Mouse (Mus musculus) midbrain, embryonic 10.5 days (tissue): ENCODE measurements around the gene Hmgcs1. TPM values are rescaled to one million over a fixed set of nuclear protein-coding genes. Genes with fewer than 3 reads are reported as not detected.

ENCODE experiments used
- DNase-seq: peaks from one replicate; pipeline ENCODE4 v3.0.0-alpha.2; 2017; ENCODE audit warnings: low spot score
- H3K27ac ChIP-seq: fragments of 300-500 bp; sonication (generic); replicated peaks from 2 replicates; pipeline ENCODE4 v1.5.1; 2016; ENCODE audit warnings: mild to moderate bottlenecking
- H3K27me3 ChIP-seq: fragments of 300-500 bp; sonication (generic); 2 replicates; pipeline ENCODE4 v1.6.1; 2016; ENCODE audit warnings: low read depth, mild to moderate bottlenecking; ENCODE audit not compliant: poor library complexity, severe bottlenecking
- H3K36me3 ChIP-seq: fragments of 300-500 bp; sonication (generic); 2 replicates; pipeline ENCODE4 v1.6.1; 2016; ENCODE audit warnings: mild to moderate bottlenecking, moderate library complexity
- H3K4me1 ChIP-seq: fragments of 300-500 bp; sonication (generic); 2 replicates; pipeline ENCODE4 v1.6.1; 2016
- H3K4me3 ChIP-seq: fragments of 300-500 bp; sonication (generic); 2 replicates; pipeline ENCODE4 v1.5.1; 2016; ENCODE audit warnings: mild to moderate bottlenecking, moderate library complexity
- H3K9me3 ChIP-seq: fragments of 300-500 bp; sonication (generic); replicated peaks from 2 replicates; pipeline ENCODE4 v1.6.1; 2016; ENCODE audit warnings: mild to moderate bottlenecking
- whole genome bisulfite sequencing: fragments of 180-500 bp; shearing (Covaris S2); methylation state at CpG from one replicate; pipeline ENCODE4 v1.1.7; 2016; 5-methylcytosine and 5-hydroxymethylcytosine counted together
- polyA plus RNA-seq: library from polyadenylated mRNA; unstranded; fragments of >200 nt; fragmentation: Nextera tagmentation; extraction: Ambion mirVana; gene quantifications from 2 replicates; pipeline ENCODE4 v1.2.1, GENCODE M21; 2016

Hmgcs1 gene
- polyA plus RNA-seq, 1 experiment from 2014 or later: 404 TPM

DNA sequence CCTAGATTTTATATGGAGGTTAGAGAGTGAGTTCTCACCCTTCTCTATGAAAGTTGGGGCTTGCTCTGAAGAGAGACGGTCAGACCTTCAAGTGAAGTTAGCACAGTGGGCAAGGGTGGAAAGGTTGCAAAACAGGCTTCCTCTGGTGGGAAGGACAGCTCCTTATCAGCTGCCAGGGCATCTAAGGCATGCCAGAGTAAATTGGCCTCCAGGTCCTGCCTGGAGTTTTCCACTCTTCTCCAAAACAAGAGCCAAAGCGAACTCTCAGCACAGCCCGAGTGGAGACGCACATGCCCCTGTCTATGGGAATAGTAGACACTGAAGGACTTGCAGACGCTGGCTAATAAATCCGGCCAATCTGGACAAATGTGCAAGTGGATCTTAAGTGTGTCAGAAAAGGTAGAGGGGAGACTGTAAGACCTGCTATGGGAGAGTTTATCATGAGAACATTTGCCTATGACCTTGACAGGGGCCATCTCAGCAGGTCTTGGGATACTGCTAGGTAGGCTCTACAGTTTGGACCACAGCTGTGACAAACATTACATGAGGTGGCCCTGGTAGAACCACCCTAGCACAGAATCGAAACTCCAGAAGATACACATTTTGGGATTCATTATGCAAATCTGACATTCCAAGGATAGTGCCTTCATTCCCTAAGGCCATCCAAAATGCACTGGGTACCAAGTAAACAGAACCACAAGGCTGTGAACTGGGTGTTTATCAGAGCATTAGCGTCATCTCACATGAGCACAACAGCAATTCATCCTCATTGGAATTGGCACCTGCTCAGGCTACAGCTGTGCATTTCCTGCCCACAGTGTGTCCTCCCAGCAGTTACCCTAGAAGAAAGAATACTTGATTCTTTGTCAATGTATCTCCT, 19.4 kb downstream of the Hmgcs1 start:
- DNase-seq: no peak
- no peak overlapping the region for H3K4me3 ChIP-seq
- no peak overlapping the region for H3K27ac ChIP-seq
- no peaks in the 10 kb centered on the region for H3K9me3 ChIP-seq
- 95% methylated on average over 8 of the region's 8 CpGs for WGBS
- H3K36me3 ChIP-seq: peaks cover 83% of the 10 kb centered on the region
- no peaks in the 10 kb centered on the region for H3K4me1 ChIP-seq
- H3K27me3 ChIP-seq: no peaks in the 10 kb centered on the region

- H3K36me3 ChIP-seq: peaks cover 77% of the 10 kb centered on the region
- H3K4me3 ChIP-seq: no peak overlapping the region
- WGBS: 90% methylated on average over 10 of the region's 10 CpGs
- H3K4me1 ChIP-seq: no peaks in the 10 kb centered on the region
- H3K27me3 ChIP-seq: no peaks in the 10 kb centered on the region
- DNase-seq: no peak
- H3K27ac ChIP-seq: no peak overlapping the region
- H3K9me3 ChIP-seq: no peaks in the 10 kb centered on the region
These were observed 20.1 kb downstream of the Hmgcs1 start for GRCm38 (mm10) chr13:119710268-119710610.

GRCm38 (mm10) chr13:119712463-119712862, 22.3 kb downstream of the Hmgcs1 start:
- peaks cover 58% of the 10 kb centered on the region for H3K36me3 ChIP-seq
- no peak for DNase-seq
- no peak overlapping the region for H3K27ac ChIP-seq
- 94% methylated on average over 11 of the region's 11 CpGs for WGBS
- no peaks in the 10 kb centered on the region for H3K27me3 ChIP-seq
- no peaks in the 10 kb centered on the region for H3K4me1 ChIP-seq
- H3K4me3 ChIP-seq: no peak overlapping the region
- no peaks in the 10 kb centered on the region for H3K9me3 ChIP-seq

DNA sequence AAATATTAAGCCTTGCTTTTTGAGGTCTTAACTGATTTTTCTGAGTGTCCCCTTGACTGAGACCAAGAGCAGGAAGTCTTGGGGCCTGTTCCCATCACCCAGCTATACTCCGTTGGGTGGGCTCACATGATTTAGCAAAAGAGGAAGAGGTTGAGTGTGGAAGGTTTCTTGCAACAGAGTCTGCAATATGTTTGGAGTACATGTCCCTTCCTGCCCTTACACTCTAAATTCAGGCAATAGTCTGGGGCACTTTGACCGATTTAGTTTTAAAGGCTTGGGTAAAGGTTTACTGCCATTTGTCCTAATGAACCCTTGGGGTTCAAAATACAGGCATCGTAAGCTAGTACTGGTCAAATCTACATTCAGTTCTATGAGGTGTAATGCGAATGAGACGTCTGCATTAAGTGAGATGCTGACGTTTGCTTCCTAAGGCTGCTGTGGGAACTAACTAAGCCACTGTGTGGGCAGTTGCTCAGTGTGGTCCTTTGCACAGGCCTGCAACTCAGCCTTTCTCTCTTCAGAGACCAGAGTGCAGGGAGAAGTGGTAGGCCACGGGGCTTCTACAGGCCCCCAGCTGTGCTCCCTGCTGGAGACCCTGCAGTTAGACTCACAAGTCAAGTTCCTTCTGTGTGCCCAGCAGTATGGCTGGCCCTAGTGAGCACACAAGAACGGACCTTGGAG, 23.1 kb downstream of the Hmgcs1 start:
- DNase-seq: no peak
- Histone ChIP-seq H3K27ac (no peak overlapping the region), H3K4me1 (no peaks in the 10 kb centered on the region), H3K9me3 (no peaks in the 10 kb centered on the region), H3K4me3 (no peak overlapping the region), H3K27me3 (no peaks in the 10 kb centered on the region), H3K36me3 (peaks cover 50% of the 10 kb centered on the region)
- 75% methylated on average over 8 of the region's 8 CpGs for WGBS

- no peak overlapping the region for H3K4me3 ChIP-seq
- peaks cover 44% of the 10 kb centered on the region for H3K36me3 ChIP-seq
- no peaks in the 10 kb centered on the region for H3K27me3 ChIP-seq
- 80% methylated on average over 9 of the region's 9 CpGs for WGBS
- no peaks in the 10 kb centered on the region for H3K4me1 ChIP-seq
- no peak overlapping the region for H3K27ac ChIP-seq
- no peak for DNase-seq
- no peaks in the 10 kb centered on the region for H3K9me3 ChIP-seq
These were observed 23.6 kb downstream of the Hmgcs1 start for GRCm38 (mm10) chr13:119713821-119714220.

GRCm38 (mm10) chr13:119716105-119716504, 25.9 kb downstream of the Hmgcs1 start:
- no peaks in the 10 kb centered on the region for H3K27me3 ChIP-seq
- no peak for DNase-seq
- no peak overlapping the region for H3K4me3 ChIP-seq
- H3K27ac ChIP-seq: no peak overlapping the region
- H3K4me1 ChIP-seq: no peaks in the 10 kb centered on the region
- H3K9me3 ChIP-seq: no peaks in the 10 kb centered on the region
- 85% methylated on average over 2 of the region's 2 CpGs for WGBS
- peaks cover 21% of the 10 kb centered on the region for H3K36me3 ChIP-seq

GRCm38 (mm10) chr13:119722447-119722846, 32.3 kb downstream of the Hmgcs1 start:
- no peak for DNase-seq
- Histone ChIP-seq H3K27me3 (no peaks in the 10 kb centered on the region), H3K36me3 (no peaks in the 10 kb centered on the region), H3K4me3 (no peak overlapping the region), H3K9me3 (no peaks in the 10 kb centered on the region), H3K27ac (no peak overlapping the region), H3K4me1 (peaks cover under 1% of the 10 kb centered on the region; the same call in 1 of the 2 replicates)
- 93% methylated on average over 3 of the region's 3 CpGs for WGBS

- peaks cover 9% of the 10 kb centered on the region for H3K4me1 ChIP-seq
- no peak for DNase-seq
- no peaks in the 10 kb centered on the region for H3K9me3 ChIP-seq
- 90% methylated on average over 5 of the region's 5 CpGs for WGBS
- no peak overlapping the region for H3K27ac ChIP-seq
- H3K36me3 ChIP-seq: no peaks in the 10 kb centered on the region
- no peak overlapping the region for H3K4me3 ChIP-seq
- no peaks in the 10 kb centered on the region for H3K27me3 ChIP-seq
These were observed 33.2 kb downstream of the Hmgcs1 start for GRCm38 (mm10) chr13:119723368-119723767.

DNA sequence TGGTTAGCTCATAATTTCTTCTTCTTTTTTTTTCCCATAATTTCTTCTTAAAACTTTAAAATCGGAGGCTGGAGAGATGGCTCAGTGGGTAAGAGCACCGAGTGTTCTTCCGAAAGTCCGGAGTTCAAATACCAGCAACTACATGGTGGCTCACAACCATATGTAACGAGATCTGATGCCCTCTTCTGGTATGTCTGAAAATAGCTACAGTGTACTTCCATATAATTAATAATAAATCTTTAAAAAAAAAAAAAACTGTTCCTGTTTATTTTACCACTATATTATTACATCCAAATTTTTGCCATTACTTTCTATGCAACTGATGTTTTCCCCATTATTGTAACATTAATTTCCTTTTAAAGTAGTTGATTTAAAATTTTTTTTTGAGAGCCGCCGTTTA, 34.4 kb downstream of the Hmgcs1 start:
- Histone ChIP-seq H3K4me3 (no peak overlapping the region), H3K27ac (no peak overlapping the region), H3K4me1 (peaks cover 11% of the 10 kb centered on the region), H3K27me3 (no peaks in the 10 kb centered on the region), H3K9me3 (no peaks in the 10 kb centered on the region), H3K36me3 (no peaks in the 10 kb centered on the region)
- DNase-seq: no peak
- WGBS: 92% methylated on average over 7 of the region's 7 CpGs

DNA sequence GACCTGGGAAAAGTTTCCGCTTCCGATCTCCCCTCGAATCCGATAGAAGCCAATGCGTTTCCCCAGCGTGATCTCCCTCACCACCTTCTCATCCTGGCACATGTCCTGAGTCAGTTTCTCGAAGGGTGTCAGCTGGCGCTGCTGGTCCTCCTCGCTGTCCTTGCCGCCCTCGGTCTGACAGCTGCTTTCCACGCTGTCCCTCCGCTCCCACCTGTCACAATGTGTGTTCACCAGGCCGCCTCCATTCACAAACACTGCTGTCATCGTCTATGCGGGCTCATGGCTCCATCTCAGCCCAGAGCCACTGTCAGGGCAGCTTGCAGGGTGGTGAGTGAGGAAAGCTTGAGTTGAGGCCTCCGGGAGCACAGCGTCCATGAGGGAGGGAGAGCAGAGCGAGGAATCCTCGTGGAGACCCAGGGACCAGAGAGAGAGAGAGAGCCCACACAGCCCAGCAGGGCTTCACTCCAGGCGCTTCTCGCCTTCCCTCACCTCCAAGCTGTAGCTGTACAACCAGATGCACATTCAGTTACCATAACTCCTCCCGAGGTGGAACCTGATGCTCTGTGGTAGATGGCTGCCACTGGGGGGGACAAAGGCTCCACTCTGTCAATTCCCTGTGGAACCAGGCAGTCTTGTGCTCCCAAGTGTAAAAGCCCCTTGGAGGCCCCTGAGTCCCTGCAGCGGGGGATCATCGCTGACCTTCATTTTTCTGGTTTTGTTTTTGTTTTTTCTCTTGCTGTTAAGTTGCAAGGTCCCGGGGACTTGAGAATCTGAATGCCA, 37.6 kb downstream of the Hmgcs1 start:
- no peak for DNase-seq
- 64% methylated on average over 26 of the region's 26 CpGs for WGBS
- no peaks in the 10 kb centered on the region for H3K36me3 ChIP-seq
- H3K9me3 ChIP-seq: no peaks in the 10 kb centered on the region
- H3K27me3 ChIP-seq: no peaks in the 10 kb centered on the region
- peaks cover 11% of the 10 kb centered on the region for H3K4me1 ChIP-seq
- peak overlapping the region; percentile 63 for H3K27ac ChIP-seq
- no peak overlapping the region for H3K4me3 ChIP-seq

DNA sequence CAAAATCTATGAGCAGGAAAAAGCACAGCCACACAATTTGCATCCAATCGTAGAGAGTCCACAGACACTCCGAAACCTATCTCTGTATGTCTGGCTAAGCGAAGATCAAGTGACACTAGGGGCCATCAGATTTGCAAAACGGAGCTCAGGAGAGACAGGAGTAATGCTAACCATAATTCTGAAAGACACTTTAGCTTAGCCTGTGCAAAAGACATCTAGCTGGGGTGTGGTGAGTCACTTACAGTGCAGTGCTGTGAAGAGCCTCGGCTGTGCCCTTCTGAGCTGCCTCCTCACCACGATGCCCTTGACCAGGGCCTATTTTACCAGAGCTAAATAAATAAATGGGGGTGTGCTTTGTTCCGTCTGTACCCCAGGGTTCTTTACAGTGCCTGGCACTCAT, 39.2 kb downstream of the Hmgcs1 start:
- Histone ChIP-seq H3K4me3 (no peak overlapping the region), H3K9me3 (no peaks in the 10 kb centered on the region), H3K27me3 (no peaks in the 10 kb centered on the region), H3K4me1 (peaks cover 19% of the 10 kb centered on the region), H3K27ac (no peak overlapping the region), H3K36me3 (no peaks in the 10 kb centered on the region)
- DNase-seq: no peak
- WGBS: 89% methylated on average over 7 of the region's 7 CpGs

- no peak for DNase-seq
- peaks cover 19% of the 10 kb centered on the region for H3K4me1 ChIP-seq
These were observed 41.3 kb downstream of the Hmgcs1 start for GRCm38 (mm10) chr13:119731448-119731847.

More at GRCm38 (mm10) chr13:119731448-119731847, 41.3 kb downstream of the Hmgcs1 start:
- no peak overlapping the region for H3K4me3 ChIP-seq
- H3K36me3 ChIP-seq: no peaks in the 10 kb centered on the region
- WGBS: 60% methylated on average over 6 of the region's 6 CpGs
- no peak overlapping the region for H3K27ac ChIP-seq
- no peaks in the 10 kb centered on the region for H3K9me3 ChIP-seq
- H3K27me3 ChIP-seq: no peaks in the 10 kb centered on the region
